Mouse (Mus musculus) MEL (cell line): ENCODE measurements around the gene Kitl. TPM values are rescaled to one million over a fixed set of nuclear protein-coding genes. Genes with fewer than 3 reads are reported as not detected.

Source experiments
- DNase-seq: peaks from one replicate; pipeline ENCODE4 v3.0.0; 2011; ENCODE audit warnings: low read depth, low spot score
- H3K27ac ChIP-seq: 2 replicates; pipeline ENCODE4 v1.5.1; 2012; ENCODE audit warnings: low read depth, mild to moderate bottlenecking, control low read depth, low read length, moderate library complexity; ENCODE audit not compliant: control insufficient read depth
- H3K27me3 ChIP-seq, 2 experiments: fragments of 150-350 bp in 1 of 2; sonication (generic) in 1 of 2; 2 replicates each; pipeline ENCODE4 v1.6.1; 2012; ENCODE audit warnings: low read length in 2 of 2, mild to moderate bottlenecking in 2 of 2, improper control_type of control experiment in 1 of 2, moderate library complexity in 1 of 2; ENCODE audit not compliant: insufficient read depth in 2 of 2, control insufficient read depth in 1 of 2
- H3K36me3 ChIP-seq, 2 experiments: 2 replicates each; pipeline ENCODE4 v1.6.1; 2012 to 2014; ENCODE audit warnings: low read length in 2 of 2, improper control_type of control experiment in 1 of 2, inconsistent platforms in 1 of 2, mild to moderate bottlenecking in 1 of 2; ENCODE audit not compliant: insufficient read depth in 2 of 2, control insufficient read depth in 1 of 2
- H3K4me1 ChIP-seq, 2 experiments: fragments of 150-350 bp in 1 of 2; sonication (generic) in 1 of 2; 2 replicates each; pipeline ENCODE4 v1.6.1; 2012; ENCODE audit warnings: low read length in 2 of 2, improper control_type of control experiment in 1 of 2, mild to moderate bottlenecking in 1 of 2; ENCODE audit not compliant: insufficient read depth in 2 of 2, control insufficient read depth in 1 of 2
- H3K4me3 ChIP-seq, 2 experiments: fragments of 150-350 bp in 1 of 2; sonication (generic) in 1 of 2; 2 replicates each; pipeline ENCODE4 v1.5.1; 2012; ENCODE audit warnings: low read depth in 2 of 2, low read length in 2 of 2, mild to moderate bottlenecking in 2 of 2, moderate library complexity in 2 of 2, control low read depth in 1 of 2, improper control_type of control experiment in 1 of 2; ENCODE audit not compliant: control insufficient read depth in 1 of 2, insufficient read depth in 1 of 2
- H3K79me2 ChIP-seq: 2 replicates; pipeline ENCODE4 v1.6.1; 2012; ENCODE audit warnings: mild to moderate bottlenecking, low read length, moderate library complexity; ENCODE audit not compliant: control insufficient read depth, poor library complexity, insufficient read depth
- H3K9ac ChIP-seq: 2 replicates; pipeline ENCODE4 v1.6.1; 2012; ENCODE audit warnings: low read depth, mild to moderate bottlenecking, control low read depth, low read length, moderate library complexity; ENCODE audit not compliant: control insufficient read depth, poor library complexity, severe bottlenecking
- H3K9me3 ChIP-seq: fragments of 150-350 bp; sonication (generic); replicated peaks from 2 replicates; pipeline ENCODE4 v1.6.1; 2012; ENCODE audit warnings: mild to moderate bottlenecking, low read length, improper control_type of control experiment, moderate library complexity; ENCODE audit not compliant: insufficient read depth
- CHD1 ChIP-seq: IDR thresholded peaks from 2 replicates; pipeline ENCODE4 v1.6.1; 2012; ENCODE audit warnings: low read depth, mild to moderate bottlenecking, inconsistent platforms, low read length, improper control_type of control experiment
- GATA1 ChIP-seq: IDR thresholded peaks from 2 replicates; pipeline ENCODE4 v1.6.1; 2011; ENCODE audit warnings: low read depth, low read length, improper control_type of control experiment
- MAX ChIP-seq: IDR thresholded peaks from 2 replicates; pipeline ENCODE4 v1.6.1; 2011; ENCODE audit warnings: low read length, improper control_type of control experiment
- MEF2A ChIP-seq: IDR thresholded peaks from 2 replicates; pipeline ENCODE4 v1.6.1; 2014; ENCODE audit warnings: low read depth, mild to moderate bottlenecking, inconsistent platforms, low read length, improper control_type of control experiment; ENCODE audit not compliant: poor library complexity, insufficient replicate concordance, severe bottlenecking; ENCODE audit errors: extremely low read depth
- MXI1 ChIP-seq: IDR thresholded peaks from 2 replicates; pipeline ENCODE4 v1.6.1; 2011; ENCODE audit warnings: mild to moderate bottlenecking, low read depth, low read length, improper control_type of control experiment
- MYB ChIP-seq: IDR thresholded peaks from 2 replicates; pipeline ENCODE4 v1.6.1; 2011; ENCODE audit warnings: mild to moderate bottlenecking, low read depth, low read length, improper control_type of control experiment
- POLR2AphosphoS5 ChIP-seq: IDR thresholded peaks from 2 replicates; pipeline ENCODE4 v1.6.1; 2012; ENCODE audit warnings: low read depth, borderline replicate concordance, mild to moderate bottlenecking, inconsistent platforms, low read length, moderate library complexity, mixed read lengths
- RAD21 ChIP-seq: IDR thresholded peaks from 2 replicates; pipeline ENCODE4 v1.6.1; 2011; ENCODE audit warnings: mild to moderate bottlenecking, low read depth, low read length, improper control_type of control experiment
- SIN3A ChIP-seq: IDR thresholded peaks from 2 replicates; pipeline ENCODE4 v1.6.1; 2012; ENCODE audit warnings: low read length, improper control_type of control experiment, inconsistent platforms
- SMC3 ChIP-seq: IDR thresholded peaks from 2 replicates; pipeline ENCODE4 v1.6.1; 2011; ENCODE audit warnings: low read depth, low read length, improper control_type of control experiment
- UBTF ChIP-seq: IDR thresholded peaks from 2 replicates; pipeline ENCODE4 v1.6.1; 2012; ENCODE audit warnings: low read depth, mild to moderate bottlenecking, inconsistent platforms, low read length, improper control_type of control experiment, moderate library complexity, borderline replicate concordance; ENCODE audit not compliant: insufficient read depth
- USF2 ChIP-seq, 2 experiments: IDR thresholded peaks; 2 replicates each; pipeline ENCODE4 v1.6.1; 2011 to 2012; ENCODE audit warnings: improper control_type of control experiment in 2 of 2, low read length in 2 of 2, borderline replicate concordance in 1 of 2, inconsistent platforms in 1 of 2, low read depth in 1 of 2, mild to moderate bottlenecking in 1 of 2; ENCODE audit not compliant: insufficient read depth in 1 of 2
- polyA plus RNA-seq, 2 experiments: library from polyadenylated mRNA; stranded (reverse) in 1 of 2; unstranded in 1 of 2; fragments of >175 nt in 1 of 2; fragments of >200 nt in 1 of 2; gene quantifications; 2 replicates each; pipeline versions ENCODE4 v1.2.1 to v1.2.4; 2012; ENCODE audit warnings: low replicate concordance in 2 of 2, low read depth in 1 of 2; ENCODE audit not compliant: insufficient read length in 2 of 2, insufficient read depth in 1 of 2, missing spikeins in 1 of 2
- total RNA-seq: library from RNA; depleted of rRNA; stranded (reverse); fragments of 300-350 nt; gene quantifications from 2 replicates; pipeline ENCODE4 v1.2.3, GENCODE M21; 2012

Kitl gene
- total and polyA plus RNA-seq, 3 experiments, result not detected

GRCm38 (mm10) chr10:100019246-100020195, 4.1 kb downstream of the Kitl start:
- Histone ChIP-seq H3K36me3 (no peaks in the 10 kb centered on the region), H3K9ac (no peak overlapping the region), H3K4me3 (no peak overlapping the region), H3K9me3 (no peaks in the 10 kb centered on the region), H3K27ac (no peak overlapping the region), H3K79me2 (no peaks in the 10 kb centered on the region), H3K4me1 (no peaks in the 10 kb centered on the region), H3K27me3 (no peaks in the 10 kb centered on the region)
- TF ChIP-seq MAX (no peak), GATA1 (no peak), POLR2AphosphoS5 (no peak), RAD21 (no peak), MYB (no peak)
- DNase-seq, result no peak

- H3K27me3 ChIP-seq, result no peaks in the 10 kb centered on the region
- H3K9me3 ChIP-seq, result no peaks in the 10 kb centered on the region
- no peaks in the 10 kb centered on the region for H3K36me3 ChIP-seq
- H3K9ac ChIP-seq, result no peak overlapping the region
- H3K4me1 ChIP-seq, result no peaks in the 10 kb centered on the region
- no peak overlapping the region for H3K4me3 ChIP-seq
- no peaks in the 10 kb centered on the region for H3K79me2 ChIP-seq
- no peak overlapping the region for H3K27ac ChIP-seq
- TF ChIP-seq UBTF (no peak), SMC3 (no peak), USF2 (IDR thresholded peaks at IDR 0.05; ENCODE audit: borderline replicate concordance in 1 of 2, insufficient read depth in 1 of 2, low read depth in 1 of 2, low read length in 2 of 2) (no peak), MEF2A (no peak)
- no peak for DNase-seq
These were observed 6.8 kb downstream of the Kitl start for GRCm38 (mm10) chr10:100022090-100022834.

- Histone ChIP-seq H3K27me3 (no peaks in the 10 kb centered on the region), H3K9me3 (no peaks in the 10 kb centered on the region), H3K36me3 (no peaks in the 10 kb centered on the region), H3K4me3 (no peak overlapping the region), H3K79me2 (no peaks in the 10 kb centered on the region), H3K9ac (no peak overlapping the region), H3K27ac (no peak overlapping the region), H3K4me1 (no peaks in the 10 kb centered on the region)
- no peak for TF ChIP-seq MAX
- no peak for TF ChIP-seq MXI1
- TF ChIP-seq SIN3A, result no peak
- TF ChIP-seq GATA1, result no peak
- no peak for TF ChIP-seq CHD1
- no peak for TF ChIP-seq UBTF
- no peak for DNase-seq
These were observed 7.3 kb downstream of the Kitl start for GRCm38 (mm10) chr10:100022835-100023093.
